Mouse (Mus musculus) stomach, embryonic 16.5 days (tissue): ENCODE results near the gene Casp8. TPM values are rescaled to one million over a fixed set of nuclear protein-coding genes. Genes with fewer than 3 reads are reported as not detected.

Experiments used
- polyA plus RNA-seq: library from polyadenylated mRNA; unstranded; fragments of >200 nt; fragmentation: Nextera tagmentation; extraction: Ambion mirVana; gene quantifications from 2 replicates; pipeline ENCODE4 v1.2.1, GENCODE M21; 2015

Gene Casp8
- polyA plus RNA-seq, 1 experiment from 2014 or later, result 44.2 TPM

Other genes starting within 250 kb of the Casp8 start
- gene Fam126b, start 209.1 kb upstream of the Casp8 start, polyA plus RNA-seq, result 9.5 TPM in 2 replicates
- gene Ndufb3, start 209.0 kb upstream of the Casp8 start, polyA plus RNA-seq, result 158 and 187 TPM in 2 replicates
- 0.30 and 0.43 TPM in 2 replicates for gene Als2cr12, start 99.4 kb upstream of the Casp8 start, polyA plus RNA-seq
- 34.2 and 37.4 TPM in 2 replicates for gene Cflar, start 83.9 kb upstream of the Casp8 start, polyA plus RNA-seq
- gene Trak2, start 178.1 kb downstream of the Casp8 start, polyA plus RNA-seq, result 17.5 and 17.6 TPM in 2 replicates
- 23.3 and 26.6 TPM in 2 replicates for gene Stradb, start 178.1 kb downstream of the Casp8 start, polyA plus RNA-seq